Mouse (Mus musculus) embryonic stem cell, embryonic (primary cell): Measurements from ENCODE around the gene Map3k14.
"Not testable (repeated sequence)": the region's sequence is repeated elsewhere in the genome, so short reads cannot be mapped to it uniquely, and the experiment has no call there.

Experiments used
- CTCF ChIA-PET, 4 experiments: fragments of 300-600 bp in 2 of 4; fragments of 350-600 bp in 2 of 4; sonication (Branson Sonifier 250); formaldehyde crosslinking; loops; one replicate each; lab custom pipeline; 2022; ENCODE audit warnings: inconsistent platforms in 2 of 4; lab: Charles Lee
- POLR2A ChIA-PET, 4 experiments: fragments of 300-600 bp in 2 of 4; fragments of 350-600 bp in 2 of 4; sonication (Branson Sonifier 250); formaldehyde crosslinking; loops; one replicate each; lab custom pipeline; 2022; ENCODE audit warnings: antibody characterized with exemption in 4 of 4, inconsistent platforms in 1 of 4; lab: Charles Lee

The Map3k14 gene

DNA sequence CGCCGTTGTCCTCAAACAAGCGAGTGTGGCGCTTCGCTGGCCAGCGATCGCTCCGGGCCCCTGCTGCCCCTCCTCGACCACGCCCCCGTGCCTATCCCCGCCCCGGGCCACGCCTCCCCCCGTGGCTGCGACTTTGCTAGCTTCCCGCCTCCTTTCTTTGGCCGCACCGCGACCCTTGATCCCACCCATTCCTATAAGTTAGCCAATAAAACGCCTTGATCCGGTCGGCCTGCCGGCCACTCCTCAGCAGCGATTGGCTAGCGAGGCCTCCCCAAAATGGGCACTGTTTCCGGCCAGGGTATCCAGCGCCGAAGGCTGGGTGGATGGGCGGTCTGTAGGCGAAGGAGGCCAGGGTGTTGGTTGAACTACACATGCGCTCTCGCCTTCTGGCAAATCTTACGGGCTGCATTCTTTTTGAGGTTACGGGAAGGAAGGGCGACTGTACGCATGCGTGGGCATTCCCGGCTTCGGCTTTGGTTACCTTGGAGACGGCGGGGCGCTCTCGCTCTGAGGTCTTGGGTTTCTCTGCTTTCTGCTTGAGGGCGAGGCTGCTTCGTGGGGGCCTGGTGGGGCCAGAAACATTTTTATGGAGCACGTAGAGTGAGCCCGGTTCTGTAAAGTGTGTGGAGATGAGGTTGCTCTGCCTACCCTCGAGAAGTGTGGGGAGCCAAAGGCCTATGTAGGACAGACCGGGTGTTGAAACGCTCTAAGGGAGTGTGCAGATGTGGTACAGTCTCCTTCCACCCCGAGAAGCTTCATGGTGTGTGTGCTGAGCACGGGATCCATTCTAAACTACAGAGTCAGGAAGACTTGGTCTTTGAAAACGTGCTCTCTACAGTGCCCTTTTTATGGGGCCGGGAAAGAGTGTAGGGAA, at the start of gene Map3k14:
Gene Map3k14 (minus strand): TSS at position 127 of the 874 bp plus-strand sequence.
- ChIA-PET POLR2A (interaction anchor here (0.5 to 2.3 kb wide), 29 partner anchors 9 to 342 kb away, joined by 3 to 29 read pairs (median 4); partner anchors contain the start of genes Hexim1 (in 3 of the 4), Dcakd (in 1 of the 4) and Kif18b (in 1 of the 4)), CTCF (interaction anchor here in 2 of 4 experiments (0.5 to 1.0 kb wide), 10 partner anchors 16 to 820 kb away, joined by 3 to 22 read pairs (median 3); partner anchors contain the start of gene Fam171a2 (in 1 of the 2))

DNA sequence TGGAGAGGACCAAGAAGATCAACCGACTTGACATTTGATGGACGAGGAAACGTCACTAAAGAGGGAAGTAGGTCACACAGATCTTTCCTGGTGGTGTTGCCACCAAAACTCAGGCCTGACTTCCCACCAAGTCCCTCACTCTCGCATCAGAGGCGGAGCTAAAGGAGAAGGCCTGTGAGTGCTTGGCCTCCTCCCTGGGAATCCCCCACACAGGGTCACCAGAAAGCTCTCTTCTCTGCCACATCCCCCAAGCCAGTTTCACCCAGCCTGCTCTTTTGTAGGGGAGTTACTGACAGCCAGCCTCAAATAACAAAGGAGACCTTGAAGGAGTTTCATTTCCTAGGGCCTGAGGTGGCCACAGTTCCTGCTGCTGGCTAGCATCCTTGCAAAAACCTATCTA, 48.1 kb upstream of the Map3k14 start:
- CTCF ChIA-PET: interaction anchor here in 2 of 4 experiments (0.6 to 3.7 kb wide), 5 partner anchors 9 to 574 kb away, joined by 3 to 14 read pairs (median 5); no protein-coding TSS in a partner anchor
- POLR2A ChIA-PET: interaction anchor here in 1 of 4 experiments (2.0 kb wide), 1 partner anchor 9 kb away, joined by 6 read pairs; no protein-coding TSS in a partner anchor

DNA sequence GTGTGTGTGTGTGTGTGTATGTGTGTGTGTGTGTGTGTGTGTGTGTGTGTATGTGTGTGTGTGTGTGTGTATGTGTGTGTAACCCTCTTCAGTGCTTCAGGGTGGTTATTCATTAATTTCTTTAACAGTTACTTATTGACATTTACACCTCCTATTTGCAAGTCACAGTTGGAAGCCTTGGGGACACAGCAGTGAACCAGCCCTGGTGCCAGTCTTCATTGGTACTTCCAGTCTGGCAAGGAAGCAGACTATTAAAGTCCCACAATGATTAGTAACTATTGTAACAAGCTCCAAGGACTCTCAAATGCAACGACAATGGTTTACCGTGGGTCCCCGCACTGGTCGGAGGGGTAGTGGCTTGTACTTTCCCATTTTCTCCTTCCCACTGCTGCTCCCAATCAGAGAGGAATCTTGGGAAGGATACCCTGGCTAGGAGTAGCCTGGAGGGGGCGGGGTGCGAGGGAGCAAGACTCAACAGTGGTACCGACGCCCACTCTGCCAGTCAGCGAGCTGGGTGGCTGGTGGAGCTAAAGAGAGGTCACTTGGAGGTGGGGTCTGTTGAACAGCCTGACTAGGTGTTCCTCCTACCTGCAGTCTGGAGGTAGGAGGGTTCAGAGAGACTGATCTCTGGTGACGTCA, 47.6 kb upstream of the Map3k14 start:
- ChIA-PET CTCF (interaction anchor here (0.5 to 3.7 kb wide), 9 partner anchors 10 to 893 kb away, joined by 3 to 14 read pairs (median 4); no protein-coding TSS in a partner anchor), POLR2A (interaction anchor here in 2 of 4 experiments (1.1 to 2.0 kb wide), 3 partner anchors 8 to 390 kb away, joined by 3 to 6 read pairs (median 3); partner anchors contain the start of gene Kif18b (in 1 of the 2))

DNA sequence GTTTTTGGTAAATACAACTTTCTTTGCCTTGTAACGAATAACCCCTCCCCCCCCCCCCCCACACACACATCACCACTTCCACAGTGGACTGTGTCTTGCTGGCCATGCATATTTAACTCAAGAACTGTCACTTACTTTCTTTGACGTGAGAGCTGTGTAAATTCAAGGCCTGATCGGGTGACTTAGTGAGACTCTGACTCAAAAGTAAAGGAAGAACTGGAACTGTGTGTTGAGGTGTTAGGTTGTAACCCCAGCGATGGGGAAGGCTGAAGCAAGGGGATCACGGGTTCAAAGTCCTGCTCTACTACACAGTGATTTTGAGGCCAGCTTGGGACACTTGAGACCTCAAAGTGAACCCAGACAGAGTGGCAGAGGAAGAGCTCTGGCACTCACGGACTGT, 46.3 kb upstream of the Map3k14 start:
- POLR2A ChIA-PET: no interaction called here
- CTCF ChIA-PET: interaction anchor here in 1 of 4 experiments (0.8 kb wide), 1 partner anchor 9 kb away, joined by 3 read pairs; no protein-coding TSS in a partner anchor

DNA sequence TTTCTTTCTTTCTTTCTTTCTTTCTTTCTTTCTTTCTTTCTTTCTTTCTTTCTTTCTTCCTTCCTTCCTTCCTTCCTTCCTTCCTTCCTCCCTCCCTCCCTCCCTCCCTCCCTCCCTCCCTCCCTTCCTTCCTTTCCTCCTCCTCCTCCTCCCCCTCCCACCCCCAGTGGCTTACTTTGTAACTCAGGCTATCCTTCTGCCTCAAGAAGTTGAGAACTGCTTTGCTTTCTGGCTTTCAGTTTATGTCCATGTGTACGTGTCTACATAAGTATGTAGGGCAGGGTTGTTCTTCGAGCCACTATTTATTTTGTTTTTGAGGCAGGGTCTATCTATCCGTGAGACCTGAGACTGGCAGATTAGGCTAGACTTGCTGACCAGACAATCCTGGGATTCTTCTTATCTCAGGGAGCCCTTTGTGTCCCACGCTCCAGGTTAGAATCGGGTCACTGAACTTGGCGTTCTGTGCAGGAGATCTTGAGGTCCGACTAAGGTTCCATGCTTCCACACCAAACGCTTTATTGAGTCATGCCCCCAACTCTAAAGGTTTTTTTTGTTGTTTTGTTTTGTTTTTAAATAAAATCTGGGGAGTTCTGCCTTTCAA, 45.5 kb upstream of the Map3k14 start:
- ChIA-PET POLR2A (interaction anchor here in 2 of 4 experiments (1.2 to 1.9 kb wide), 5 partner anchors 10 to 197 kb away, joined by 3 to 5 read pairs (median 4); partner anchors contain the start of gene Hexim1 (in 2 of the 2)), CTCF (interaction anchor here in 2 of 4 experiments (0.6 to 1.3 kb wide), 8 partner anchors 12 to 1064 kb away, joined by 3 to 7 read pairs (median 4); partner anchors contain the start of gene BC030867 (in 1 of the 2))

DNA sequence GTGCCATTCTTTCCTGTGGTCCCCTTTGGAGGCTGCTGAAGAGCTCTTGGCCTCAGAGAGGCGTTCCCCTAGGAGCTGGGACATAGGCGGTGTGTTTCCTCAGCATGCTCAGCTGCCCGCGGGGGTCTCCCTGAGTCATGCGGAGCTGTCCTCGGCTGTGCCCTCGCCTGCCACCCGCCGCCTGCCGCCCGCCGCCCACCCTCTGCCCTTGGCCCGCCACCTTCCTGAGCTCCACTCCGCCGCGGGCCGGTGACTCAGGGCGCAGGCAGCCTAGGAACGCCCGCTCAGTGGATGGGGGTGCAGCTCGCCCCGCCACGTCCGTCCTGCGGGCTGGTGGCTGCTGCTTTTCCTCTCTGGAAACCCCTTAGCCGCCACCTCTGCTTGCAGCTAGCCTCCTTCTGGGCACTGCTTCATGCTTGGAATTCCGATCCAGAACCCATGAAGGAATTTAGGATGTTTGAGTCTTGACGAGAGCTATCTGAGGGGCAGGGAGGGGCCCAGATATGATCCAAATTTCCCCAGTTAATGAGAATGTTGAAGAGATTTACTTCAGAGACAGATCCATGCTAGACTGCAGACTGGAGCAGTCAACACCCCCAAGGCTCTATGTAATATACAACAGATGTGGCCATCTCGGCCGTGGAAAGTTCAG, 44.8 kb upstream of the Map3k14 start:
- ChIA-PET POLR2A (interaction anchor here in 2 of 4 experiments (0.7 to 1.9 kb wide), 7 partner anchors 11 to 196 kb away, joined by 3 to 5 read pairs (median 4); partner anchors contain the start of gene Hexim1 (in 2 of the 2)), CTCF (interaction anchor here in 3 of 4 experiments (0.6 to 1.4 kb wide), 12 partner anchors 13 to 1063 kb away, joined by 3 to 7 read pairs (median 4); partner anchors contain the start of gene BC030867 (in 1 of the 3))

DNA sequence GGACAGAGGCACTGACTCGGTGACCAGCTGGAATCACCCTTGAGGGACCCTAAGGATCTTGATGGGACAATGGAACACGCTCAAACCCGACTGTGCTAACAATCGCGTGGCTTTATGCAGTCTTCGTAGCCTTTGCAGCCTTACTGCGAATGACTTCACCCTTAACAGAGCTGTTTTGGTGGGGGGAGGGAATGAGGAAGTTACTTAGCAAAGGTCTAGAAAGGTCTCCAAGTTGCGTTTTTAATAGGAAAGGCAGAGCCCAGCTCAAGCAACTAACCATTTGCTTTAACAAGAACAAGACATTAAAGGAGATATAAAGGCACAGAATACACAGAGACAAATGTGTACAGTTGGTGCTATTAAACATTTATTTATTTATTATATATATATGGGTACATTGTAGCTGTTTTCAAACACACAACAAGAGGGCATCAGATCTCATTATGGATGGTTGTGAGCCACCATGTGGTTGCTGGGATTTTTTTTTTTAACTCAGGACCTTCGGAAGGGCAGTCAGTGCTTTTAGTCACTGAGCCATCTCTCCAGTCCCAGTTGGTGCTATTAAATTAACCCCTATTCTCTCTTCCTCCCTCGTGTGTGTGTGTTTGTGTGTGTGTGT, 42.8 kb upstream of the Map3k14 start:
- ChIA-PET POLR2A (interaction anchor here in 1 of 4 experiments (1.6 kb wide), 1 partner anchor 13 kb away, joined by 3 read pairs; no protein-coding TSS in a partner anchor), CTCF (interaction anchor here in 1 of 4 experiments (1.1 kb wide), 1 partner anchor 15 kb away, joined by 3 read pairs; no protein-coding TSS in a partner anchor)

DNA sequence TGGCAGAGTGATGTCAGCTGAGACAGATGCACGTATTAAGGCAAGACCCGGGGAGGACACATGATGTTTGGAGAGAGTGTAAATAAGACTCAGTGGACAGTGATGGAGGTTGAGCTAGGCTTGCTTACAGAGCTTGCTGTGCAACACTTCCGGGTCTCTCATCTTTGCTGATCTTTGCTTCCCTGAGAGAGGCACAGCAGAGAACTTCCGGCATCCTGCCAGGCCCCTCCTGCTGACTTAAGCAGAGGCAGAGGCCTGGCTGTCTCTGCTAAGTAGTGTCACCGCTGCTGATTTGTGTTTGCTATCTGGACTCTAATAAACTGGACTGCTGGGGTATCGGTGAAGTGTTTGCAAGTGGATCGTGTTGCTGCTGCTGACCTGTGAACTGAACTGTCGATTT, 40.6 kb upstream of the Map3k14 start:
- CTCF ChIA-PET: no interaction called here
- POLR2A ChIA-PET: interaction anchor here in 1 of 4 experiments (0.9 kb wide), 1 partner anchor 192 kb away, joined by 3 read pairs; the partner anchor contains the start of gene Hexim1

DNA sequence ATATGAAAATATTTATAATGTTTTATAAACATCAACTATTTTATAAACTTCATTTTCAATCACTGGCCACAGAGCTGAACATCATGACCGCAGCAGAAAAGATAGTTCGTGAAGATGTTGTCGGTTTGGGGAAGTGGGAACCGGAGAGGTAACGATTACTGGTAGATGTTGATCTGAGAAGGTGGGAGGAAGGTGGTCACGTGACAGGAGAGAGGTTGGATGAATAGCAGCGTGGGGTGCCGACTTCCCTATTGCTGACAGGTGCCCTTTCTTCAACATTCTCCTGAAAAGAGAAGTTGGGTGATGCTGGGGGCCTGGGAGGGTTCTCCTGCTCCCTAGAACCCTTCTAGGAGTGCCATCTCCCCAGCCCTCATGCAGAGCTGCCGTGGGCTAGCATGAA, 37.3 kb upstream of the Map3k14 start:
- POLR2A ChIA-PET: interaction anchor here in 2 of 4 experiments (1.3 to 1.4 kb wide), 2 partner anchors 188 to 189 kb away, joined by 3 to 6 read pairs; partner anchors contain the start of gene Hexim1 (in 2 of the 2)
- CTCF ChIA-PET: interaction anchor here in 1 of 4 experiments (0.6 kb wide), 1 partner anchor 19 kb away, joined by 3 read pairs; no protein-coding TSS in a partner anchor

DNA sequence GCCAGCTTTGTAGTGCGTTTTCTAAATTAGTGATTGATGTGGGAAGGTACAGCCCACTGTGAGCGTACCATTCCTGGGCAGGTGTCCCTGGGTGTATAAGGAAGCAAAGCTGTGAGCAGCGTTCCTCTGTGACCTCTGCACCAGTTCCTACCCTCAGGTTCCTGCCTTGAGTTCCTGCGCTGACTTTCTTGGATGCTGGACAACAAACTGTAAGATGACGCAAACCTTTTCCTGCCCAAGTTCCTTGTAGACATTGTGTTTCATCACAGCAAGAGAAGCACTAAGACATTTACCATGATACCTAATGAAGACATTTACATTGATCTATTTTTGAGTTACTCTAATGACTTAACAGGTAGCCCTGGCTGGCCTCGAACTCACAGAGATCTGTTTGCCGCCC, 27.5 kb upstream of the Map3k14 start:
- CTCF ChIA-PET: interaction anchor here in 2 of 4 experiments (0.7 to 1.0 kb wide), 3 partner anchors 36 to 301 kb away, joined by 3 to 4 read pairs (median 3); no protein-coding TSS in a partner anchor
- POLR2A ChIA-PET: interaction anchor here in 3 of 4 experiments (0.5 to 1.0 kb wide), 3 partner anchors 9 to 662 kb away, joined by 3 to 8 read pairs (median 4); no protein-coding TSS in a partner anchor

DNA sequence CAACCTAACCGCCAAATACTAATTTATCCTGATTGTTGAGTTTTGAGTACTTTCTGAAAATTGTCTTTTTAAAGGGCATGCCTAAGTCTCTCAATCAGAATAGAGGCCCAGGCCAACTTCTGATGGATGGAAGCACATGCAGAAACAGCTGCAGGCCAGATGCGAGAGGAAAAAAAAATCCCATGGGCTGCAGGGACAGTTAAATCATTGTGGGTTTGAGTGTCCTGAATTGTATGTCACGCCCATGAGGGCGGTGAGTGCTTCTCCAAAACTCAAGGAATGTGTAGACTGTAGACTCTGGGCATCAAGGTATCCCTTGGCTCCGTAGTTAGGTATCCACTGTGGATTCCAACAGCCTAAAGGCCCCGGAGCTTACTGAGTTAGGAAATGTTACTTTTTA, 26.8 kb upstream of the Map3k14 start:
- ChIA-PET CTCF (interaction anchor here in 1 of 4 experiments (0.6 kb wide), 1 partner anchor 381 kb away, joined by 4 read pairs; no protein-coding TSS in a partner anchor), POLR2A (interaction anchor here in 1 of 4 experiments (0.7 to 1.0 kb wide), 2 partner anchors 9 to 473 kb away, joined by 3 to 5 read pairs; no protein-coding TSS in a partner anchor)

DNA sequence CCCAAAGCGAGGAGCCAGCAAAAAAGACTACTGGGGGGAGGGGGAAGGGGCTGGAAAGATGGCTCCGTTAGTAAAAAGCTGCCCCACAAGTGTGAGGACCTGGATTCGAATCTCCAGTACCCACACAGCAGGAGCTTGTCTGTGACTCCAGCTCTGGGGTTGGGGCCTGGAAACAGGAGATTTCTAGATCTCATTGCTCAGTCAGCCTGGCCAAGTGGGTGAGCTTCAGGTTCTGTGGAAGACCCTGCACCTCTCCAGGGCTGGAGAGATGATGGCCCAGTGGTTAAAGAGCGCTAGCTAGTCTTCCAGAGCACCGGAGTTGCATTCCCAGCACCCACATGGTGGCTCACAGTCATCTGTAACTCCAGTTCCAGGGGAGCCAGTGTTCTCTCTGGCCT, 25.6 kb upstream of the Map3k14 start:
- CTCF ChIA-PET: interaction anchor here in 1 of 4 experiments (0.6 kb wide), 1 partner anchor 43 kb away, joined by 3 read pairs; no protein-coding TSS in a partner anchor
- POLR2A ChIA-PET: interaction anchor here in 3 of 4 experiments (0.8 to 2.1 kb wide), 4 partner anchors 9 to 177 kb away, joined by 3 to 5 read pairs (median 3); partner anchors contain the start of gene Hexim1 (in 1 of the 3)

DNA sequence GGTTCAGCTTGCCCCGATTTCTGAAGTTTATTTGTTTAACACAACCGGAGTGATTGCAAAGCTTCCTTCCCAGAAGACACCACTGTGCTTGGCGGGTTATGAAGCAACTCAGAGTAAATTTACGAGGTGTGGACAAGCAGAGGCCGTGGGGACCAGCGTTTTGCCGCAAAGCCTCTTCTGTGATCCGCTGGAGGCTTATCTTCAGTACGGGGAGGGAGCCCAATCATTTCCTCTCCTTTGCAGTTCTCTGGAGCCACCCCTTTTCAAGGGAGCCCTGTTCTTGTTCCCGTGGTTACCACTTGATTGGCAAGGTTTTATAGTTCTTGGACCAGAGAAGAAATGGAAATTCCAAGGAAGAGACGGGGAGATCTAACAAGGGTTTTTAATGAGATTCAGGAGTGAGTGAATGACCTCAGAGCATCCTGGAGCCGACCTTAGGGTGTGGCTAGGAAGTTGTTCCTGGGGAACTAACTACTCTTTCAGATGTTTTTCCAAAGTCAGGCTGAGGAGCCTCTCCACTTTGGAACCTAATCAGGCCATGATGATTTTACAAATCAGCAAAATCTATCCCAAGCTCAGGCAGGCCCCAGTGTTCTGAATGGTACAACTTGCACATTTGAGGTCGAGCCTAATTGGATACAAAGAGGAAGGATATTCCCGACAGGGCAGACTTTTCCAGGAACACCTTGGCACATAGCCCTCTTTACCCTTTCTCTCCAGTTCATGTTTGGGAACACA, 25.0 kb upstream of the Map3k14 start:
- POLR2A ChIA-PET: interaction anchor here (0.7 to 2.1 kb wide), 6 partner anchors 9 to 176 kb away, joined by 3 to 6 read pairs (median 3); partner anchors contain the start of genes Arhgap27 (in 1 of the 4) and Hexim1 (in 1 of the 4)
- CTCF ChIA-PET: interaction anchor here in 1 of 4 experiments (0.6 kb wide), 1 partner anchor 42 kb away, joined by 3 read pairs; no protein-coding TSS in a partner anchor

DNA sequence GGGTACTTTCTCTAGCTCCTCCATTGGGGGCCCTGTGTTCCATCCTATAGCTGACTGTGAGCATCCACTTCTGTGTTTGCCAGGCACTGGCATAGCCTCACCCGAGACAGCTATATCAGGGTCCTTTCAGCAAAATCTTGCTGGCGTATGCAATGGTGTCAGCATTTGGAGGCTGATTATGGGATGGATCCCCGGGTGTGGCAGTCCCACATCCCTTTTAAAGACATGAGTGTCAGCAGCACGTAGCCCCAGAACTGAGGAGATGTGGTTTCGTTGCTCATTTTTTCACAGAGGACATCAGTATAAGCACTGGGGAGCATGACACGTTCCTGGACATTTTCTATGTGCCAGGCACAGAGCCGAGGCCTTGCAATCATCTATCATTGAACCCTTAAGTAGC, 23.6 kb upstream of the Map3k14 start:
- POLR2A ChIA-PET: interaction anchor here in 1 of 4 experiments (1.0 kb wide), 1 partner anchor 10 kb away, joined by 3 read pairs; no protein-coding TSS in a partner anchor
- CTCF ChIA-PET: not testable (repeated sequence)
